Mouse (Mus musculus) liver, embryonic 13.5 days (tissue): Measurements from ENCODE around the gene Fgd5. TPM values are rescaled to one million over a fixed set of nuclear protein-coding genes. Genes with fewer than 3 reads are reported as not detected.

Source experiments
- ATAC-seq: fragments of 200-750 bp; cut with Nextera tagmentation; 2 replicates; pipeline ENCODE4 v1.8.0; 2017; ENCODE audit warnings: low read depth, mild to moderate bottlenecking, moderate number of reproducible peaks, moderate library complexity
- DNase-seq: peaks from one replicate; pipeline ENCODE4 v3.0.0; 2022
- H3K27ac ChIP-seq: fragments of 300-500 bp; sonication (generic); 2 replicates; pipeline ENCODE4 v1.5.1; 2015; ENCODE audit warnings: moderate library complexity, mild to moderate bottlenecking, inconsistent platforms
- H3K27me3 ChIP-seq: fragments of 300-500 bp; sonication (generic); 2 replicates; pipeline ENCODE4 v1.6.1; 2015; ENCODE audit warnings: mild to moderate bottlenecking, inconsistent platforms
- H3K36me3 ChIP-seq: fragments of 300-500 bp; sonication (generic); 2 replicates; pipeline ENCODE4 v1.6.1; 2015; ENCODE audit warnings: mild to moderate bottlenecking, inconsistent platforms
- H3K4me1 ChIP-seq: fragments of 300-500 bp; sonication (generic); replicated peaks from 2 replicates; pipeline ENCODE4 v1.6.1; 2015; ENCODE audit warnings: inconsistent platforms
- H3K4me2 ChIP-seq: fragments of 300-500 bp; sonication (generic); 2 replicates; pipeline ENCODE4 v1.6.1; 2015; ENCODE audit warnings: inconsistent platforms, mild to moderate bottlenecking, moderate library complexity
- H3K4me3 ChIP-seq: fragments of 300-500 bp; sonication (generic); replicated peaks from 2 replicates; pipeline ENCODE4 v1.5.1; 2015; ENCODE audit warnings: mild to moderate bottlenecking, inconsistent platforms
- H3K9ac ChIP-seq: fragments of 300-500 bp; sonication (generic); 2 replicates; pipeline ENCODE4 v1.6.1; 2015; ENCODE audit warnings: mild to moderate bottlenecking, inconsistent platforms
- H3K9me3 ChIP-seq: fragments of 300-500 bp; sonication (generic); replicated peaks from 2 replicates; pipeline ENCODE4 v1.6.1; 2016; ENCODE audit warnings: inconsistent platforms
- whole genome bisulfite sequencing: fragments of 180-500 bp; shearing (Covaris S2); methylation state at CpG from one replicate; pipeline ENCODE4 v1.1.7; 2015; ENCODE audit not compliant: insufficient replicate concordance; 5-methylcytosine and 5-hydroxymethylcytosine counted together
- polyA plus RNA-seq: library from polyadenylated mRNA; unstranded; fragments of >200 nt; fragmentation: Nextera tagmentation; extraction: Ambion mirVana; gene quantifications from 2 replicates; pipeline ENCODE4 v1.2.1, GENCODE M21; 2015

Fgd5 gene
- polyA plus RNA-seq, 1 experiment from 2014 or later, result 2.4 TPM

- no peak overlapping the region for H3K27ac ChIP-seq
- H3K4me3 ChIP-seq, result no peak overlapping the region
Observed at GRCm38 (mm10) chr6:92100679-92101360, 122.1 kb downstream of the Fgd5 start.

DNA sequence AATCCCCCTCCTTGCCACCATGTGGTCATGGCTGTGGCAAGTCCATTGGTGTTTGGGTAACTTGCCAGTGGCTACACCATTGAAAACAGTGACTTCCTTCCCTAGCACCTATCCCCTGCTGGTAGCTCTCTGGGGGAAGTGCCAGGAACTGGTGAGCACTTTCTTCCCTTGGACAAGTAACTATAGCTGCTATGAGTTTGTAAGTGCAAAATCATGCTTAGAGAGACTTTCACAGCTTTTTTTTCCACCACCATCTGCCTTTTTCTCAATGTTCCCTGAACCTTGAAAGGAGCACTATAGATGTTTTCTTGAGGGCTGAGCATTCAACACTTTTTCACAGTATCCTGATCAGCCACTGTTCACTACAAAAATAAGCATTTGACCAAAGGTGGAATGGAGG is 145.9 kb downstream of the Fgd5 start:
- no peak overlapping the region for H3K9ac ChIP-seq
- no peaks in the 10 kb centered on the region for H3K9me3 ChIP-seq
- no peak overlapping the region for H3K4me2 ChIP-seq
- no peak for DNase-seq
- no peak overlapping the region for H3K4me3 ChIP-seq
- no peak overlapping the region for H3K27ac ChIP-seq
- no peaks in the 10 kb centered on the region for H3K36me3 ChIP-seq
- no peak for ATAC-seq
- H3K27me3 ChIP-seq, result no peaks in the 10 kb centered on the region
- H3K4me1 ChIP-seq, result no peaks in the 10 kb centered on the region

More at GRCm38 (mm10) chr6:92100679-92101360, 122.1 kb downstream of the Fgd5 start:
- H3K4me2 ChIP-seq, result no peak overlapping the region
- H3K27me3 ChIP-seq, result no peaks in the 10 kb centered on the region
- H3K9me3 ChIP-seq, result no peaks in the 10 kb centered on the region
- ATAC-seq (no peak), DNase-seq (no peak)
- H3K9ac ChIP-seq, result no peak overlapping the region
- peaks cover 26% of the 10 kb centered on the region for H3K4me1 ChIP-seq
- 57% methylated on average over 2 of the region's 2 CpGs for WGBS
- no peaks in the 10 kb centered on the region for H3K36me3 ChIP-seq

Other genes with a start within 250 kb of the Fgd5 start
- gene Grip2, start 151.6 kb upstream of the Fgd5 start, polyA plus RNA-seq, result 0.03 and 0.15 TPM in 2 replicates
- 17.5 and 23.0 TPM in 2 replicates for gene Ccdc174, start 100.8 kb upstream of the Fgd5 start, polyA plus RNA-seq
- gene 4930590J08Rik, start 76.1 kb upstream of the Fgd5 start, polyA plus RNA-seq, result 0.07 TPM in 1 of 2 replicates, not detected in the other
- 5.6 and 6.4 TPM in 2 replicates for gene Nr2c2, start 112.5 kb downstream of the Fgd5 start, polyA plus RNA-seq
- gene Mrps25, start 205.2 kb downstream of the Fgd5 start, polyA plus RNA-seq, result 64.2 and 70.9 TPM in 2 replicates
- gene Rbsn, start 236.0 kb downstream of the Fgd5 start, polyA plus RNA-seq, result 8.9 and 12.3 TPM in 2 replicates